Mouse (Mus musculus): Measurements from ENCODE around the gene Gm16485.

Gene Gm16485

GRCm38 (mm10) chr9:8971491-8971890 is at the start of gene Gm16485:
Gene Gm16485 (plus strand): TSS chr9:8971791.
- DNase-seq (ENCODE audit: inconsistent ontology term), result no peak

GRCm38 (mm10) chr9:8927561-8927960 is 44.0 kb upstream of the Gm16485 start:
- no peak for DNase-seq (ENCODE audit: inconsistent ontology term)

GRCm38 (mm10) chr9:8937753-8938152 is 33.8 kb upstream of the Gm16485 start:
- peak; percentile 59 for DNase-seq (ENCODE audit: inconsistent ontology term)

GRCm38 (mm10) chr9:8953306-8953705 is 18.3 kb upstream of the Gm16485 start:
- no peak for DNase-seq (ENCODE audit: inconsistent ontology term)

- peak; percentile 18 for DNase-seq (ENCODE audit: inconsistent ontology term)
Observed at GRCm38 (mm10) chr9:8964512-8965133, 7.0 kb upstream of the Gm16485 start.

GRCm38 (mm10) chr9:8970240-8970639 is 1.4 kb upstream of the Gm16485 start:
- DNase-seq (ENCODE audit: inconsistent ontology term), result no peak

GRCm38 (mm10) chr9:8977775-8978174 is 6.2 kb downstream of the Gm16485 start:
- DNase-seq (ENCODE audit: inconsistent ontology term), result no peak

GRCm38 (mm10) chr9:8982315-8982714 is 10.7 kb downstream of the Gm16485 start:
- no peak for DNase-seq (ENCODE audit: inconsistent ontology term)

- DNase-seq (ENCODE audit: inconsistent ontology term), result no peak
Observed at GRCm38 (mm10) chr9:8996494-8996893, 24.9 kb downstream of the Gm16485 start.

GRCm38 (mm10) chr9:9001170-9001569 is 29.6 kb downstream of the Gm16485 start:
- DNase-seq (ENCODE audit: inconsistent ontology term), result no peak

- DNase-seq (ENCODE audit: inconsistent ontology term), result no peak
Observed at GRCm38 (mm10) chr9:9015108-9015507, 43.5 kb downstream of the Gm16485 start.

Data from Muller cell, postnatal 12 days (primary cell).